18 mouse cellular contexts compared by ENCODE assay signal in genomic region chr15:7073269-7073668, GRCm38 (mm10). TPM values are rescaled to one million over a fixed set of nuclear protein-coding genes. Genes with fewer than 3 reads are reported as not detected.
DNase-seq lines count a peak whose midpoint lies in the region.
"Had no signal": no experiment of that assay in that cellular context is flagged by ENCODE, and none has a peak within 500 bp of the region (broad histone marks: within the 10 kb centered on the region; RNA-seq: fewer than 3 reads in every experiment).

No protein-coding gene starts in this region.

- H3K9me3 ChIP-seq in midbrain, embryonic 10.5 days (replicated peaks) = no peaks in the 10 kb centered on the region
- H3K9me3 ChIP-seq: hindbrain, embryonic 12.5 days; liver, embryonic 12.5 days; stomach, embryonic 15.5 days had no signal

- no peak overlapping the region for H3K4me3 ChIP-seq in midbrain, embryonic 10.5 days
- H3K4me3 ChIP-seq: heart, adult 2 months; hindbrain, embryonic 12.5 days; liver, embryonic 12.5 days; stomach, embryonic 15.5 days had no signal

- H3K36me3 ChIP-seq in midbrain, embryonic 10.5 days = no peaks in the 10 kb centered on the region
- H3K36me3 ChIP-seq: hindbrain, embryonic 12.5 days; liver, embryonic 12.5 days; stomach, embryonic 15.5 days had no signal

- peak; percentile 53 for DNase-seq in embryo, embryonic 10 days (ENCODE audit: low spot score)
- DNase-seq in embryo, embryonic 11 days = no peak
- peak; percentile 42 for DNase-seq in kidney, postnatal 14 days
- DNase-seq in kidney, postnatal 4 days = no peak
- DNase-seq in 416B (ENCODE audit: low read depth) = peak; percentile 7
- peak; percentile 59 to 72 for DNase-seq in kidney, postnatal 25 days
- no peak for DNase-seq in midbrain, embryonic 10.5 days (ENCODE audit: low spot score)
- DNase-seq in spleen, postnatal 10 days (ENCODE audit: low spot score in 2 of 2) = no peak
- DNase-seq: B cell, adult 2 months; cerebellum, adult 11 months; cerebellum, postnatal 36 days; layer of hippocampus, postnatal 36 days; thymus, adult 2 months had no signal

- H3K4me1 ChIP-seq in midbrain, embryonic 10.5 days = peaks cover 37% of the 10 kb centered on the region
- H3K4me1 ChIP-seq: stomach, embryonic 15.5 days had no signal

- H3K27me3 ChIP-seq in midbrain, embryonic 10.5 days (ENCODE audit: low read depth, poor library complexity, severe bottlenecking) = no peaks in the 10 kb centered on the region
- H3K27me3 ChIP-seq: hindbrain, embryonic 12.5 days; liver, embryonic 12.5 days; stomach, embryonic 15.5 days had no signal

- H3K27ac ChIP-seq in midbrain, embryonic 10.5 days (replicated peaks) = no peak overlapping the region
- H3K27ac ChIP-seq: heart, adult 2 months; hindbrain, embryonic 12.5 days; liver, embryonic 12.5 days; macrophage; stomach, embryonic 15.5 days had no signal

- 65% methylated on average over 3 of the region's 3 CpGs for WGBS in midbrain, embryonic 10.5 days

RNA-seq across cellular contexts. Expression of gene Lifr, which starts 17.1 kb away (rescaled TPM):
- 10.0 and 10.1 TPM in 2 replicates for polyA plus RNA-seq in midbrain, embryonic 10.5 days (2016; fragmentation: Nextera tagmentation; extraction: Ambion mirVana)

Comparison
In these comparisons a context has a peak if more than half of its experiments do, and no peak if none do; other contexts are left out.
1. DNase-seq: peak in embryo, embryonic 10 days (single experiment), kidney, postnatal 14 days (single experiment), 416B (single experiment) and kidney, postnatal 25 days (2 of 2); none in embryo, embryonic 11 days (single experiment), kidney, postnatal 4 days (0 of 2), midbrain, embryonic 10.5 days (single experiment) and spleen, postnatal 10 days (0 of 2).